Mouse (Mus musculus): Measurements from ENCODE around the gene Igsf8.

DNA sequence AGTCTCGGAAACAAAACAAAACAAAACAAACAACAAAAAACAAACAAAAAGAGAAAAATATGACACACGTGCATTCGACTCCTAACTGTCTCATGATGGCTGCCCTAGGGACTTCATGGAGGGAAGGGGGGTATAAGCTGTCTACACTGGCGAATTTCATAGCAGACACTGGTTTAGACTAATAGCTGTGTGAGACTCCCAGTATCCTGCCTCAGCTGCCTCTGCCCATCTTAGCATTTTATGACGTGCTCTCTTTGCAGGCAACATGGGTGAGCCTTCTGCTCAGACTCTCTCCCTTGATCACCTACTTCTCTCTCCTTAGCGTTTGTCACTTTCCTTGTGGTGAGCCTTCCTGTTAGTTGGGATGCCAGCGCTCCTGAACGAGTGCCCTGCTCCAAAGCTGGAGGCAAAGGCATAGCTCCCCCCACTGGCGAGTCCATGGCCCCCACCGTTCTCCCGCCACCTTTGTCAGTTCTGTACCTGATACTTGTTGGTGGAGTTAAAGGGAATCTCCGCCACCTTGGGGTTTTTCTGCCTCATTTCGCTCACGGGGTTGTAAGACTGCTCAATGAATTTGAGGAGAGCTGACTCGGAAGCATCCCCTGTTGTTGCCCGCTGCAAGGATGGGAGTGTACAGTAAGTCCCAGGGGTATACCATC lies 17.8 kb upstream of the Igsf8 start:
- no peak for TF ChIP-seq POLR2A (IDR thresholded peaks at IDR 0.05; ENCODE audit: low read depth, low read length)
- 0 out of 2 replicates have a peak, but pooled peaks have one; percentile 16 for TF ChIP-seq CTCF (IDR thresholded peaks at IDR 0.05; ENCODE audit: extremely low read depth, insufficient read length, insufficient replicate concordance, low read depth, low read length)
